8 mouse cellular contexts compared by ENCODE assay signal in genomic region chr1:189343301-189344251, GRCm38 (mm10). TPM values are rescaled to one million over a fixed set of nuclear protein-coding genes. Genes with fewer than 3 reads are reported as not detected.
DNase-seq lines count a peak whose midpoint lies in the region; ATAC-seq and TF ChIP-seq lines count a peak whose summit lies in the region.

No protein-coding gene starts in this region.

- peak overlapping the region; percentile 97 for H3K4me2 ChIP-seq in embryonic facial prominence, embryonic 12.5 days (replicated peaks)
- peak overlapping the region; percentile 95 for H3K4me2 ChIP-seq in heart, embryonic 13.5 days
- H3K4me2 ChIP-seq in lung, embryonic 14.5 days: peak overlapping the region; percentile 98

- H3K27me3 ChIP-seq in embryonic facial prominence, embryonic 12.5 days: peaks cover 29% of the 10 kb centered on the region
- peaks cover 62% of the 10 kb centered on the region for H3K27me3 ChIP-seq in heart, embryonic 13.5 days (replicated peaks)
- peaks cover 11% of the 10 kb centered on the region; the same call in 1 of the 2 replicates for H3K27me3 ChIP-seq in lung, embryonic 14.5 days (ENCODE audit: insufficient read depth, low read length)

- H3K4me1 ChIP-seq in embryonic facial prominence, embryonic 12.5 days: peaks cover 10% of the 10 kb centered on the region; the same call in 1 of the 2 replicates
- peaks cover 7% of the 10 kb centered on the region for H3K4me1 ChIP-seq in heart, embryonic 13.5 days
- H3K4me1 ChIP-seq in lung, embryonic 14.5 days (ENCODE audit: insufficient read depth): peaks cover 4% of the 10 kb centered on the region; the same call in 1 of the 2 replicates

- peak; percentile 29 for DNase-seq in urinary bladder, adult 2 months (ENCODE audit: low spot score)
- no peak for DNase-seq in urinary bladder, postnatal 10 days (ENCODE audit: low spot score)
- peak; percentile 12 for DNase-seq in layer of hippocampus, adult 9-10 months (ENCODE audit: low spot score)
- DNase-seq in lung, embryonic 14.5 days: peak; percentile 47
- DNase-seq in retina, postnatal 1 day: peak; percentile 56

- no peak overlapping the region for H3K27ac ChIP-seq in embryonic facial prominence, embryonic 12.5 days
- H3K27ac ChIP-seq in heart, embryonic 13.5 days (replicated peaks): no peak overlapping the region
- no peak overlapping the region for H3K27ac ChIP-seq in lung, embryonic 14.5 days (ENCODE audit: low read depth)

- no peaks in the 10 kb centered on the region for H3K9me3 ChIP-seq in embryonic facial prominence, embryonic 12.5 days
- H3K9me3 ChIP-seq in heart, embryonic 13.5 days: no peaks in the 10 kb centered on the region
- no peaks in the 10 kb centered on the region for H3K9me3 ChIP-seq in lung, embryonic 14.5 days (ENCODE audit: low read depth, low read length)

- peak overlapping the region; percentile 69 for H3K9ac ChIP-seq in embryonic facial prominence, embryonic 12.5 days
- peak overlapping the region; percentile 81 for H3K9ac ChIP-seq in heart, embryonic 13.5 days
- peak overlapping the region; percentile 71 for H3K9ac ChIP-seq in lung, embryonic 14.5 days

- no peak for TF ChIP-seq CTCF in lung, embryonic 14.5 days (IDR thresholded peaks at IDR 0.05; ENCODE audit: low read depth)

- ATAC-seq in embryonic facial prominence, embryonic 12.5 days (ENCODE audit: insufficient number of reproducible peaks, insufficient read depth, low FRiP score, low TSS enrichment): peak; percentile 84
- no peak for ATAC-seq in heart, embryonic 13.5 days (ENCODE audit: extremely low read depth, insufficient number of reproducible peaks, low FRiP score, low TSS enrichment)
- peak; percentile 85 for ATAC-seq in lung, embryonic 14.5 days (ENCODE audit: insufficient read depth)
- ATAC-seq in megakaryocyte-erythroid progenitor cell, adult 5-6 weeks (replicated peaks; ENCODE audit: low FRiP score, low TSS enrichment, poor library complexity, severe bottlenecking): no peak

- WGBS in embryonic facial prominence, embryonic 12.5 days: 1% methylated on average over 77 of the region's 82 CpGs
- WGBS in heart, embryonic 13.5 days: 2% methylated on average over 58 of the region's 82 CpGs
- WGBS in lung, embryonic 14.5 days: 2% methylated on average over 64 of the region's 82 CpGs

- H3K36me3 ChIP-seq in embryonic facial prominence, embryonic 12.5 days: no peaks in the 10 kb centered on the region
- no peaks in the 10 kb centered on the region for H3K36me3 ChIP-seq in heart, embryonic 13.5 days
- H3K36me3 ChIP-seq in lung, embryonic 14.5 days (ENCODE audit: insufficient read depth): no peaks in the 10 kb centered on the region

- H3K4me3 ChIP-seq in embryonic facial prominence, embryonic 12.5 days: peak overlapping the region; percentile 62
- H3K4me3 ChIP-seq in heart, embryonic 13.5 days: peak overlapping the region; percentile 61
- peak overlapping the region; percentile 63 for H3K4me3 ChIP-seq in lung, embryonic 14.5 days (ENCODE audit: low read depth, low read length)

RNA-seq across cellular contexts. Expression of gene Kcnk2, which starts 58.5 kb away (rescaled TPM):
- polyA plus RNA-seq in urinary bladder, adult 2 months (2012; rRNA removed): 7.5 and 9.6 TPM in 2 replicates
- 6.3 and 6.6 TPM in 2 replicates for polyA plus RNA-seq in embryonic facial prominence, embryonic 12.5 days (2016; fragmentation: Nextera tagmentation; extraction: Ambion mirVana)
- 0.51 and 0.55 TPM in 2 replicates for polyA plus RNA-seq in heart, embryonic 13.5 days (2015; fragmentation: Nextera tagmentation; extraction: Ambion mirVana)
- polyA plus RNA-seq in lung, embryonic 14.5 days (2014; fragmentation: Nextera tagmentation; extraction: Ambion mirVana): 8.3 and 8.9 TPM in 2 replicates
- total RNA-seq in megakaryocyte-erythroid progenitor cell, adult 5-6 weeks (2014; fragmentation: Nextera tagmentation): not detected in 2 replicates
- total RNA-seq in megakaryocyte-erythroid progenitor cell, adult 5-6 weeks (2017): not detected in 2 replicates

Comparison
In these comparisons a context has a peak if more than half of its experiments do, and no peak if none do; other contexts are left out.
1. ATAC-seq: peak in embryonic facial prominence, embryonic 12.5 days (single experiment) and lung, embryonic 14.5 days (single experiment); none in heart, embryonic 13.5 days (single experiment) and megakaryocyte-erythroid progenitor cell, adult 5-6 weeks (single experiment).
2. Peak in every context shown above with its lines, with median percentiles within 50 percentile points of each other: H3K4me2 ChIP-seq, H3K4me3 ChIP-seq and H3K9ac ChIP-seq.